Mouse (Mus musculus): Measurements from ENCODE around the gene Ppan.

Ppan gene

DNA sequence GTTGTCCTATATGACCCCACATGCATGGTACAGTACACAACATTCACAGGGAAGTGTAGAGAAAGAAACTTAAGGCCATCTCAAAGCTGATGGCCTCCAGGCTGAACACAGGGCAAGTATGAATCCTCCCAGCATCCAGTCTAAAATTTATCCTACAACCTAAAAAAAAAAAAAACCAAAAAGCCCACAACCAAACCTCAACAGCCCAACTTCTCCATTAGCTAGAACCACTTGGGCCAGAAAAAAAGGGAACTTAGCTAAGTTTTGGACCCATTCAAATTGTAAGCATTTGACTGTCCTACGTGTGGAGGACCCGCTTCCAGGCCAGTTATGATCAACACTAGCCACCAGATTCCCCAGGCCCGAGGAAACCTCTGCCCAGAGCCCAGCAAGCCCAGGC is 35.3 kb downstream of the Ppan start:
- in situ Hi-C loops (cut with MboI, MseI): loop anchor here (10.0 to 25.0 kb wide), 2 partner anchors 812 to 1414 kb away; no protein-coding TSS in a partner anchor

Data from T-helper 1 cell (primary cell).